Mouse (Mus musculus) T-cell, adult 2 months (primary cell): ENCODE measurements around the gene Ache.
"Not testable (repeated sequence)": the region's sequence is repeated elsewhere in the genome, so short reads cannot be mapped to it uniquely, and the experiment has no call there.

Experiments used
- DNase-seq: peaks from one replicate; pipeline ENCODE4 v3.0.0; 2022; ENCODE audit warnings: low spot score

Gene Ache

GRCm38 (mm10) chr5:137287032-137287952 is at the start of gene Ache:
Gene Ache, plus strand, starts transcription at chr5:137287519.
- no peak for DNase-seq

- DNase-seq = no peak
These were observed 23.2 kb upstream of the Ache start for GRCm38 (mm10) chr5:137263897-137264720.

- no peak for DNase-seq
These were observed 22.5 kb upstream of the Ache start for GRCm38 (mm10) chr5:137264787-137265186.

GRCm38 (mm10) chr5:137268131-137268910 is 19.0 kb upstream of the Ache start:
- no peak for DNase-seq

GRCm38 (mm10) chr5:137277360-137278342 is 9.7 kb upstream of the Ache start:
- no peak for DNase-seq

- DNase-seq = not testable (repeated sequence)
These were observed 2.9 kb upstream of the Ache start for GRCm38 (mm10) chr5:137284411-137284810.

GRCm38 (mm10) chr5:137285045-137285444 is 2.3 kb upstream of the Ache start:
- DNase-seq = peak; percentile 60

GRCm38 (mm10) chr5:137285986-137286385 is 1.3 kb upstream of the Ache start:
- no peak for DNase-seq

- peak; percentile 68 for DNase-seq
These were observed 676 bp upstream of the Ache start for GRCm38 (mm10) chr5:137286655-137287031.

- no peak for DNase-seq
These were observed 829 bp downstream of the Ache start for GRCm38 (mm10) chr5:137287953-137288743.

- DNase-seq = no peak
These were observed 1.7 kb downstream of the Ache start for GRCm38 (mm10) chr5:137288999-137289470.

GRCm38 (mm10) chr5:137289591-137290365 is 2.5 kb downstream of the Ache start:
- no peak for DNase-seq

- no peak for DNase-seq
These were observed 3.4 kb downstream of the Ache start for GRCm38 (mm10) chr5:137290677-137291076.

GRCm38 (mm10) chr5:137291381-137291926 is 4.1 kb downstream of the Ache start:
- DNase-seq = no peak

- DNase-seq = peak; percentile 56
These were observed 6.0 kb downstream of the Ache start for GRCm38 (mm10) chr5:137293282-137293681.

- peak; percentile 95 for DNase-seq
These were observed 6.8 kb downstream of the Ache start, which contains the start of gene Ufsp1 for GRCm38 (mm10) chr5:137293839-137294743. Gene Ufsp1, plus strand, starts transcription at chr5:137294629.

GRCm38 (mm10) chr5:137294744-137295093 is 7.4 kb downstream of the Ache start:
- DNase-seq = no peak

GRCm38 (mm10) chr5:137295296-137295695 is 8.0 kb downstream of the Ache start:
- no peak for DNase-seq
